Mouse (Mus musculus) forebrain, embryonic 14.5 days (tissue): ENCODE measurements around the gene Mdga1. TPM values are rescaled to one million over a fixed set of nuclear protein-coding genes. Genes with fewer than 3 reads are reported as not detected.

Experiments used
- ATAC-seq: fragments of 200-750 bp; cut with Nextera tagmentation; 2 replicates; pipeline ENCODE4 v1.8.0; 2017; ENCODE audit warnings: mild to moderate bottlenecking, moderate library complexity
- DNase-seq: peaks from one replicate; pipeline ENCODE4 v3.0.0-alpha.2; 2015; ENCODE audit warnings: low spot score
- H3K27ac ChIP-seq: fragments of 300-500 bp; sonication (generic); 2 replicates; pipeline ENCODE4 v1.5.1; 2014; ENCODE audit warnings: low read depth, mild to moderate bottlenecking, control low read depth, low read length, moderate library complexity
- H3K27me3 ChIP-seq: fragments of 300-500 bp; sonication (generic); replicated peaks from 2 replicates; pipeline ENCODE4 v1.6.1; 2014; ENCODE audit warnings: low read length, control low read depth, mixed read lengths; ENCODE audit not compliant: control insufficient read depth, insufficient read depth
- H3K36me3 ChIP-seq: fragments of 300-500 bp; sonication (generic); 2 replicates; pipeline ENCODE4 v1.6.1; 2014; ENCODE audit warnings: low read length, control low read depth; ENCODE audit not compliant: control insufficient read depth, insufficient read depth
- H3K4me1 ChIP-seq: fragments of 300-500 bp; sonication (generic); 2 replicates; pipeline ENCODE4 v1.6.1; 2014; ENCODE audit warnings: antibody characterized with exemption, low read length, control low read depth; ENCODE audit not compliant: control insufficient read depth, insufficient read depth
- H3K4me2 ChIP-seq: fragments of 300-500 bp; sonication (generic); 2 replicates; pipeline ENCODE4 v1.6.1; 2014; ENCODE audit warnings: mild to moderate bottlenecking, control low read depth, low read length
- H3K4me3 ChIP-seq: fragments of 300-500 bp; sonication (generic); 2 replicates; pipeline ENCODE4 v1.5.1; 2014; ENCODE audit warnings: low read depth, low read length, control low read depth
- H3K9ac ChIP-seq: fragments of 300-500 bp; sonication (generic); 2 replicates; pipeline ENCODE4 v1.6.1; 2014; ENCODE audit warnings: mild to moderate bottlenecking, low read length, control low read depth, moderate library complexity
- H3K9me3 ChIP-seq: fragments of 300-500 bp; sonication (generic); replicated peaks from 2 replicates; pipeline ENCODE4 v1.6.1; 2016; ENCODE audit warnings: low read length, control low read depth, mixed read lengths; ENCODE audit not compliant: control insufficient read depth
- WGBS: fragments of 180-500 bp; shearing (Covaris S2); extraction: QIAGEN DNeasy Blood & Tissue Kit; methylation state at CpG from one replicate; pipeline ENCODE4 v1.1.7; 2014; 5-methylcytosine and 5-hydroxymethylcytosine counted together
- polyA plus RNA-seq: library from polyadenylated mRNA; unstranded; fragments of >200 nt; fragmentation: Nextera tagmentation; extraction: Ambion mirVana; gene quantifications from 2 replicates; pipeline ENCODE4 v1.2.1, GENCODE M21; 2014

The Mdga1 gene
- polyA plus RNA-seq, 1 experiment from 2014 or later: 9.4 TPM

- no peak overlapping the region for H3K9ac ChIP-seq
- no peak for DNase-seq
- no peaks in the 10 kb centered on the region for H3K9me3 ChIP-seq
- H3K4me2 ChIP-seq: no peak overlapping the region
- 96% methylated on average over 15 of the region's 15 CpGs for WGBS
- peaks cover 34% of the 10 kb centered on the region; the same call in 1 of the 2 replicates for H3K36me3 ChIP-seq
- H3K4me1 ChIP-seq: peaks cover 9% of the 10 kb centered on the region
- no peaks in the 10 kb centered on the region for H3K27me3 ChIP-seq
- no peak overlapping the region for H3K4me3 ChIP-seq
- no peak for ATAC-seq
- H3K27ac ChIP-seq: no peak overlapping the region
These were observed 123.6 kb downstream of the Mdga1 start for GRCm38 (mm10) chr17:29846284-29846683.

- no peaks in the 10 kb centered on the region for H3K27me3 ChIP-seq
- peaks cover 9% of the 10 kb centered on the region for H3K4me1 ChIP-seq
- no peak for DNase-seq
- no peak overlapping the region for H3K27ac ChIP-seq
- ATAC-seq: no peak
- H3K9ac ChIP-seq: no peak overlapping the region
- H3K4me2 ChIP-seq: no peak overlapping the region
- no peak overlapping the region for H3K4me3 ChIP-seq
- peaks cover 29% of the 10 kb centered on the region; the same call in 1 of the 2 replicates for H3K36me3 ChIP-seq
- 89% methylated on average over 6 of the region's 6 CpGs for WGBS
- no peaks in the 10 kb centered on the region for H3K9me3 ChIP-seq
These were observed 124.9 kb downstream of the Mdga1 start for GRCm38 (mm10) chr17:29844949-29845348.

GRCm38 (mm10) chr17:29843419-29844162 is 126.3 kb downstream of the Mdga1 start:
- Histone ChIP-seq H3K36me3 (peaks cover 26% of the 10 kb centered on the region; the same call in 1 of the 2 replicates), H3K9me3 (no peaks in the 10 kb centered on the region), H3K4me2 (no peak overlapping the region), H3K4me3 (no peak overlapping the region), H3K27me3 (no peaks in the 10 kb centered on the region), H3K4me1 (peaks cover 9% of the 10 kb centered on the region), H3K27ac (no peak overlapping the region), H3K9ac (no peak overlapping the region)
- DNase-seq (no peak), ATAC-seq (no peak)
- WGBS: 81% methylated on average over 7 of the region's 7 CpGs

- DNase-seq (peak; percentile 52), ATAC-seq (peak; percentile 40; the same call in 1 of the 2 replicates)
- H3K4me1 ChIP-seq: peaks cover 19% of the 10 kb centered on the region
- H3K4me3 ChIP-seq: peak overlapping the region; percentile 29
- no peaks in the 10 kb centered on the region for H3K27me3 ChIP-seq
- H3K27ac ChIP-seq: no peak overlapping the region
- H3K9me3 ChIP-seq: no peaks in the 10 kb centered on the region
- H3K36me3 ChIP-seq: peaks cover 22% of the 10 kb centered on the region; the same call in 1 of the 2 replicates
- H3K4me2 ChIP-seq: peak overlapping the region; percentile 53
- WGBS: 7% methylated on average over 45 of the region's 46 CpGs
- peak overlapping the region; percentile 43; the same call in 1 of the 2 replicates for H3K9ac ChIP-seq
These were observed 127.9 kb downstream of the Mdga1 start for GRCm38 (mm10) chr17:29841781-29842690.

GRCm38 (mm10) chr17:29838029-29838428 is 131.9 kb downstream of the Mdga1 start:
- Histone ChIP-seq H3K4me3 (no peak overlapping the region), H3K4me1 (peaks cover 19% of the 10 kb centered on the region), H3K9me3 (no peaks in the 10 kb centered on the region), H3K9ac (no peak overlapping the region), H3K36me3 (peaks cover 16% of the 10 kb centered on the region; the same call in 1 of the 2 replicates), H3K27me3 (no peaks in the 10 kb centered on the region), H3K4me2 (no peak overlapping the region), H3K27ac (peak overlapping the region; percentile 44)
- WGBS: 22% methylated on average over 3 of the region's 3 CpGs
- ATAC-seq (no peak), DNase-seq (peak; percentile 45)

- H3K9me3 ChIP-seq: no peaks in the 10 kb centered on the region
- peaks cover 19% of the 10 kb centered on the region for H3K4me1 ChIP-seq
- no peak for DNase-seq
- ATAC-seq: no peak
- peak overlapping the region; percentile 44; the same call in 1 of the 2 replicates for H3K27ac ChIP-seq
- H3K36me3 ChIP-seq: peaks cover 16% of the 10 kb centered on the region; the same call in 1 of the 2 replicates
- no peak overlapping the region for H3K4me2 ChIP-seq
- H3K9ac ChIP-seq: no peak overlapping the region
- 73% methylated on average over 8 of the region's 8 CpGs for WGBS
- H3K27me3 ChIP-seq: no peaks in the 10 kb centered on the region
- H3K4me3 ChIP-seq: no peak overlapping the region
These were observed 132.4 kb downstream of the Mdga1 start for GRCm38 (mm10) chr17:29837441-29837840.

GRCm38 (mm10) chr17:29834768-29835167 is 135.1 kb downstream of the Mdga1 start:
- Histone ChIP-seq H3K4me2 (no peak overlapping the region), H3K27ac (peak overlapping the region; percentile 88), H3K9me3 (no peaks in the 10 kb centered on the region), H3K36me3 (peaks cover 24% of the 10 kb centered on the region), H3K9ac (no peak overlapping the region), H3K4me3 (no peak overlapping the region), H3K4me1 (peaks cover 10% of the 10 kb centered on the region), H3K27me3 (no peaks in the 10 kb centered on the region)
- DNase-seq: peak; percentile 80
- ATAC-seq: peak; percentile 76
- 48% methylated on average over 7 of the region's 7 CpGs for WGBS

GRCm38 (mm10) chr17:29834333-29834732 is 135.6 kb downstream of the Mdga1 start:
- peak; percentile 61 for ATAC-seq
- Histone ChIP-seq H3K27me3 (no peaks in the 10 kb centered on the region), H3K9me3 (no peaks in the 10 kb centered on the region), H3K9ac (no peak overlapping the region), H3K36me3 (peaks cover 23% of the 10 kb centered on the region), H3K4me2 (no peak overlapping the region), H3K4me1 (peaks cover 10% of the 10 kb centered on the region), H3K4me3 (no peak overlapping the region), H3K27ac (peak overlapping the region; percentile 88)
- 58% methylated on average over 9 of the region's 9 CpGs for WGBS
- DNase-seq: peak; percentile 62
